Mouse (Mus musculus) T-cell, adult 66 days (primary cell): ENCODE results near the gene Tent4a. TPM values are rescaled to one million over a fixed set of nuclear protein-coding genes. Genes with fewer than 3 reads are reported as not detected.

Experiments used
- total RNA-seq, 2 experiments: library from RNA; stranded (reverse); gene quantifications; 3 replicates in 1 of 2; 4 replicates in 1 of 2; pipeline ENCODE4 v1.2.4; 2023

Gene Tent4a
- 10 to 100 TPM; 21.5 to 23.7 TPM for total RNA-seq

GRCm38 (mm10) chr13:69534334-69534653 lies at the start of gene Tent4a:
Gene Tent4a (minus strand): TSS chr13:69534617.

DNA sequence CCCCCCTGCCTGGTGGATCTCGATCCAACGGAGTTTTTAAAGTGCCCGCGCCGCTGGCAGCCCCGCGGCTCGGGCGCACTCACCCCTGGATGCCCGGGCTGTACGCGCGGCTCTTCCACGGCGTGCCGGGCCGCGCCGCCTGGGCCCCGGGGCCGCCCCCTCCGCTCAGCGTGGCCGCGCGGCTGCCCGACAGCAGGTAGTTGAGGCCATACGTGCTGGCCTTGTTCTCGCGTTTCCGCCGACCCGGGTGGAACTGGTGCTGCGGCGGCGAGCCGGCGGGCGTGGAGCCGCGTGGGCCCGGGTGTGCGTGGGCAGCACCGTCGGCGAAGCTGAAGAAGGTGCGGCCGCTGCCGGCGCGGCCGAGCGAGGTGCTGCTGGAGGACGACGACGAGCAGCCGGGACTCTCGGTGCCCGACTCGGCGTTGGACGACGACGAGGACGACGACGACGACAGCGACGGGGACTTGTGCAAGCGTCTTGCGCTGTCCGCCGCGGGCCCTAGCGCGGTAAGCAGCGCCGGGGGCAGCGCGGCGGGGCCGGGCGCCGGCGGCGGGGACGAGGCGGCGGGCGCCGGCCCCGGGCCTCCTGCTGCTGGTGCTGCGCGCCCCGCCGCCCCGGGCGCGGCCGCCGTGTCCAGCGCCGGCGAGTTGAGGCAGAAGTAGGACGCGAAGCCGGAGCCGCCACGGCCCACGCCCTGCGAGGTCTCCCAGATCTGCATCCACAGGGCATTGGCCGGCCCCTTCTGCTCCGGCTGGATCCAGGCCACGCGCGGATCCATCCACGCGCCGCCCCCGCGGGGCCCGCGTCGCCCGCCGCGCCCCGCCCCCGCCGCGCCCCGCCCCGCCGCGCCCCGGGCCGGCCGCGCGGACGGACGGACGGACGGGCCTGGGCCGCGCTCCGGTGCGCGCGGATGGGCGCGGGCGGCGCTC lies 748 bp downstream of the Tent4a start, which contains the start of gene Nsun2:
Gene Nsun2, plus strand, starts transcription at position 342 of the 929 bp plus-strand sequence.

Other genes with a start within 250 kb of the Tent4a start
- gene Nsun2, start 871 bp downstream of the Tent4a start, total RNA-seq, result 100 to 1,000 TPM; 111 to 130 TPM
- under 1 TPM in 1 of 2 experiments, not detected in 1; 0.68 TPM for gene Srd5a1, start 76.8 kb upstream of the Tent4a start, total RNA-seq
- gene Ube2ql1, start 205.3 kb upstream of the Tent4a start, total RNA-seq, result not detected